Mouse (Mus musculus): ENCODE data around the gene Sppl2b.

Gene Sppl2b

DNA sequence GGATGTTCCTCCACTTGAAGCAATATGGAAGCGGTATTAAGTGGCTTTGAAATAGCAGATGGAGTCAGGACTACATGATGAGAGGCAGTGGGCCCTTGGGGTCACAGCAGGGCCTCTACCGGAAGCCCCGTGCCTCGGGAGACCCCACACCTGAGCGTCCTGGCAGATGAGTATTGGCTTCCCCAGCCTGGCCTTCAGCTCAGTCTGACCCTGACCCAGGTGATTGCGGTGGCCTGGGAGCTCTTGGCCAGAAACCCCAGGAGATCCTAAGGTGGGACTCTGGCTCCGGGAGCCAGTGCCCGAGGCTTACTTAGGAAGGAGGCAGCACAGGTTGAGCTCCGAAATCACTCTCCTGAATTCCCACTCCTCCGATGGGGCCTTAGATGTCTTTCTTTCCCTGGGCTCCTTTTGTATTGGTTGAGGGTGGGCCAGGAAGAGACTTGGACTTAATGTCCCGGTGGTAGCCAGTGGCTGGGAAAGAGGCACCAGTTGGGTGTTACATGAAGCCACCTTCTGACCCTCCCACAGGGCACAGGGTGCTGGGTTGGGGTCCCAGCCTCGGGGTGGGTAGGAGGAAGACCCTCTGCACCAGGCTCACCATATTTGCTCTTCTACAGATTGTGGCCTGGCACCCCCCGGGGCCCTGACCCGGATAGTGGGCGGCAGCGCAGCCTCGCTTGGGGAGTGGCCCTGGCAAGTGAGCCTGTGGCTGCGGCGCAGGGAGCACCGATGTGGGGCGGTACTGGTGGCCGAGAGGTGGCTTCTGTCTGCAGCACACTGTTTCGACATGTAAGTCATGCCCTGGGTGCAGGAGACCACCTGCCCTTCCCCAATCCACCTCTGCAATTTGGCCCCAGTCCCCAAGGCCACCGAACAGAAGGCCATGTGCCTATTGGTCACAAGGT, 41.8 kb downstream of the Sppl2b start:
- DNase-seq (ENCODE audit: low read depth, low spot score), result no peak

DNA sequence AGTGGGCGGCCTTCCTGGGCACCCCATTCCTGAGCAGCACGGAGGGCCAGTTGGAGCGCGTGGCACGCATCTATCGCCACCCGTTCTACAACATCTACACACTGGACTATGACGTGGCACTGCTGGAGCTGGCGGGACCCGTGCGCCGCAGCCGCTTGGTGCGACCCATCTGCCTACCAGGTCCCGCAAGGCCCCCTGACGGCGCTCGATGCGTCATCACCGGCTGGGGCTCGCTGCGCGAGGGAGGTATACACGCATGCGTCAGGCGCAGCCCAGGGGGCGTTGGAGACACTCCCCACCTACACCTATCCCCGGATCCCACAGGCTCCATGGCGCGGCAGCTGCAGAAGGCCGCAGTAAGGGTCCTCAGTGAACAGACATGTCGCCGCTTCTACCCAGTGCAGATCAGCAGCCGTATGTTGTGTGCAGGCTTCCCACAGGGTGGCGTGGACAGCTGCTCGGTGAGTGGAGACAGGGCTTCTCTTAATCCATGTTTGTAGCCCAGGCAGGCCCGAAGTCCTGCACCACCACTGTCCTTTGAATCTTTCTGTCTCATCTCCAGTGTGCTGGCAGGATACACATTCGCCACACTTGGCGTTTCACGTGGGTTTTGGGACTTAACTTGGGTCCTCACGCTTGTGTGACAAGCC, 42.9 kb downstream of the Sppl2b start:
- peak; percentile 69 for DNase-seq (ENCODE audit: low read depth, low spot score)

DNA sequence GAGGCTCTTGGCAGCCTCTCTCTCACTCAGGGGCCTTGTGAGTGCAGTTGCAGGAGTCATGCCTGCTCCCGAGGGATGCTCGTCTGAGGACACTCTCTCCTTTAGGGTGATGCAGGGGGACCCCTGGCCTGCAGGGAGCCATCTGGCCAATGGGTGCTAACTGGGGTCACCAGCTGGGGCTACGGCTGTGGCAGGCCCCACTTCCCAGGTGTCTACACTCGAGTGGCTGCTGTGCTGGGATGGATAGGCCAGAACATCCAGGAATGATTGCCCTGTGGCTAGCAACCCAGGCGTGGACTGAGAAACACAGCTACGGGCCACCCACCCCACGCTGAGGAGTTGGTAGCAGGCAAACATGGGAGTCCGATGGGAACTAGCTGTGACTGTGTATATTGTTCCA, 44.0 kb downstream of the Sppl2b start:
- no peak for DNase-seq (ENCODE audit: low read depth, low spot score)

DNA sequence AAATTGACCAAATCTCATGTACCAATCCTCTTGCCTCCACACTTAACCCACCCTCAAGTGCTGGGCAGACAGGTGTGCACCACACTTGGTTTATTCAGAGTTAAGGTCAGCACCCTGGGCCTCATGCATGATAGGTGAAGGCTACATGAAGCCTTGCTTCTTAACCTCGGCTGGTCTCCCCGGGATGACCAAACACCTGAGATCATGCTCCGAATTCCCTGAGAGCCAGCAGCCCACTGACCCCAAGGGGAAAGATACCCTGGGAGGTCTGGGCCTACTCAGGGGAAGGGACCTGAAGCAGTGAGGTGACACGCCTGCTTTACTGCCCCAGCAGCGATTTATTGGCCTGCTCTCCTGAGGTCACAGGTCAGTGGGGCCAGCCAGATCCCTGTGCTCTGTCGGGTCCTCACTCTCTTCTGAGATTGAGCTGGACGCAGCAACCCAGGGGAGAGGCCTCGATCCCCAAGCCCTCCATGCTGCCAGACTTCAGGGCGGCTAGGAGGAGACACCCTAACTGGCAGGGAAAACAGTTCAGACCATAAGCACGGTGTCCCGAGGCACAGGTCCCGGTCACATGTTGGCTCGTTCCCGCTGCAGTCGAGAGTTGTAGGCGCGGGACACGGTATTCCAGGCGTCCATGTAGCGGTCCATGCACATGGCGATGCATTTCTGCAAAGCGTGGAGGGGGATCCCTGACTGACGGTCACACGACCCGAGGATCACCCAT, 44.7 kb downstream of the Sppl2b start:
- no peak for DNase-seq (ENCODE audit: low read depth, low spot score)

DNA sequence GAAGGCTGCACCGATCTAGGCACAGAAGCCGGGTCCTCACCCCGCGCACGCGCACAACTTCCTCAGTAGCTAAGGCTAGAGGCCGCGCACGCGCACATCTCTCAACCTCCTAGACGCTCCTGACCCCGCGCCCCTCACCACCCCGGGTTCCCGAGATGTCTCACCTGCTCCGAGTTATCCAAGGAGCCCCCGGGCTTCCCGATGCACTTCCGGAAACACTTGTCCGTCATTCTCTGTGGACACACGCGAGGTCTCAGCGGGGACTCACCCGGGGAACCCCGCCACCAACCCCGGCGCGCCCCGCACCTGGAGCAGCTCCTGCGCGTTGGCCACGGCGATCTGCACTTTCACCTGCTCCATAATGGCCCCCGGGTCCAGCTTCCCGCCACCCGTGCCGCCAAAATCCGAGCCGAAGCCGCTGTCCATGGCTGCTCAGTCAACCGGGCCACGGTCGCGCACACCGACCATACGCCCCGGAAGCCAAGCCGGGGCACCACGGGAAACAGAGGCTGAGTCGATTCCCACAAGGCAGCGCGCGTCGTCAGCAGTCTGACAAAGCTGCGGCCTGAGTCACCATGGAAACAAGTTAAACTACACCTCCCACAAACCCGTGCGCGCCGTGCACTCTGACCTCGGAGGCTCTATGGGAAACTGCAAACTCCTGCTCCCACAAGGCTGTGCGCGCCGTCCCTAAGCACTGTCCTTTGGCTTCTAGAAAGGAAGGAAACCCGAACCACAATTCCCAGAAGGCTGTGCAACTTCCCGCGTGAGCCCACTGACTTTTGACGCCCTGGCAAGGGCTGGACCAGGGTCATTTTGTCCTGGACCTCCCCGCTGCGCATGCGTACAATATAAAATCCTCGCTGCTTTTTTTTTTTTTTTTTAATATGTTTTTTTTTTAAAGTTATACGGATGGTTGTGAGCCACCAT, 45.5 kb downstream of the Sppl2b start, which contains the start of gene Timm13:
Timm13 (minus strand) TSS at position 652 of the 930 bp plus-strand sequence.
- DNase-seq (ENCODE audit: low read depth, low spot score), result peak; percentile 100

DNA sequence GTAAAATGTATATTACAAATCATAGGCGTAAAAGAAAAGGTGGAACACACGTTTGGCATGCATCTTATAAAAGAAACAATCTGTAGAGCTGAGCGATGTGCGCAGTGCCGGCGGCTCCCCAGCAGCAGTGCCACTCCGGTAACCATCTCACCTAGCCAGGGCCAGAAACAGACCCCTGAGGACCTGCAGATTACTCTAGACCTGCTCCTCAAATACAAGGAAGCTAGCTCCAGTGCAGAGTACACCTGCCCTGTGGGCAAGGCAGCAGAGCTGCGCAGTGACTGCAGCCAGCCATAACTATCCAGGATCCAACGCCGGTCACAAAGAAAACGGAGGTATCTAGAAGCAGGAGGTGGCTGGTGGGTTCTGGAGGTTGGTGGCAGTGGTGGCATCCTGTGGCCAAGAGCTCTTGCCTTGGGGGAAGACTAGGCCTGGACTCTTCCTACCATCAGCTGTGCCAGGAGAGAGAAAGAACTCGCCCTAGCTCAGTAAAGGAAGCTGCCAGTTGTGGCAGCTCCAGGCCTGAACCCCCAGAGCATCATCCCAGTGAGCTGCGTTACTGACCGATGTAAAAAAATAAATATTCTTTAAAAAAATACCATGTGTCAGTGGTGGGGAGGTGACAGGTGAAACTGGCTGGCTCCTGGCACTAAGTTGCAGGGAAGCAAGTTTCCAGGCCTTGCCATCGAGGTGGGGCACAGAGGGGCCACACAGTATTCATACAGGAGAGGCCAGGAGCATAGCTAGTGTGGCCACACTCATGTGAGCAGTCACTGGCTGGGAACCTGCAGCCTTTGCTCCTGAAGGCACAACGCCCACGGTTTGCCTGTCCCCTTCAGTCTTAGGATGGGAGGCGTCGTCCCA, 46.6 kb downstream of the Sppl2b start:
- DNase-seq (ENCODE audit: low read depth, low spot score), result no peak

DNA sequence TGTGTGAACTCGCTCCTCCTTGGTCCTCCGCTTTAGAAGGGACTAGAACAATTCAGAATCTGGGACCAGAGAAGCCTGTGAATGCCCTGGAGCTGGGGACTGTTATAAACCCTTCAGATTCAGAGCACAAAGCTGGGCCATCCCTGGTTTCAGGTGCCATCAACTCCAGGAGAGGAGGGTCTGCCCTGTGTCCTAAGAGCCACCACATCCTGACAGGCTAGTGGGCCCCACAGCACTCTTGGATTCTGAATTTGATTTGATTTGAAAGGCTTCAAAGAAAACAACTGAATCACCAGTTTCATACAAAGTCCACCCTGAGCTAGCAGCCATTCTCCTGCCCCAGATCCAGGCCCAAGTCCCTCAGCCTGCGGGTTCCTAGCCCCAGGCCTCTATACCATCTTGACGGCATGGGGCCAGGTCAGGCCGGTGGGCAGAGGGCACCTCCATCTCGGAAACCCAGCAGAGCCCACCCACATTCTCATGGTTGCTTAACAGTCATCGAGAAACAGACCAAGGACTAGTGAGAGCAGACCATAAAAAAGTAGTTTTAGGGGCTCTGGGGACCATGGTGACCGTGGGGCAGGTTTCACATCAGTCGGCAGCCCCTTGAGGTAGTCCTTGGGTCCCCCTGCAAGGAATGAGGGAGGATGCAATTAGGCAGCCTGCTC, 47.3 kb downstream of the Sppl2b start:
- DNase-seq (ENCODE audit: low read depth, low spot score), result no peak

DNA sequence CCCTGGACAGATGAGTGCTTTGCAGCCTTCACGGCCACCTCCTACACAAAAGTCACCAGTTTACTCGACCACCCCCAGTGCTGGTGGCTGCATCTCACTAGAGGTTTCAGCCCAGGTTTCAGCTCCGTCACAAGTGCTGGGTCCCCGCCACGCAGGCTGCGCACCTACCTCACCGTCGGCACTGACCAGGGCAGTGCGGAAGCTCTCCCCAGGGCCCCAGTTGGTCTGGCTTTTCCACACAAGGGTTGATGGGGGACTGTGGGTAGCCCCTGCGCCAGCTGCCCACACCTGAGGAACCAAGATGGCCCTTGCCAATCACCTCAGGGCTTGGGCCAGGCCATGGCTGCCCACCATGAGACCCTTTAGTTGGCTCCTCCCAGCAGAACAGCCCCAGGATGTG, 48.2 kb downstream of the Sppl2b start:
- DNase-seq (ENCODE audit: low read depth, low spot score), result no peak

DNA sequence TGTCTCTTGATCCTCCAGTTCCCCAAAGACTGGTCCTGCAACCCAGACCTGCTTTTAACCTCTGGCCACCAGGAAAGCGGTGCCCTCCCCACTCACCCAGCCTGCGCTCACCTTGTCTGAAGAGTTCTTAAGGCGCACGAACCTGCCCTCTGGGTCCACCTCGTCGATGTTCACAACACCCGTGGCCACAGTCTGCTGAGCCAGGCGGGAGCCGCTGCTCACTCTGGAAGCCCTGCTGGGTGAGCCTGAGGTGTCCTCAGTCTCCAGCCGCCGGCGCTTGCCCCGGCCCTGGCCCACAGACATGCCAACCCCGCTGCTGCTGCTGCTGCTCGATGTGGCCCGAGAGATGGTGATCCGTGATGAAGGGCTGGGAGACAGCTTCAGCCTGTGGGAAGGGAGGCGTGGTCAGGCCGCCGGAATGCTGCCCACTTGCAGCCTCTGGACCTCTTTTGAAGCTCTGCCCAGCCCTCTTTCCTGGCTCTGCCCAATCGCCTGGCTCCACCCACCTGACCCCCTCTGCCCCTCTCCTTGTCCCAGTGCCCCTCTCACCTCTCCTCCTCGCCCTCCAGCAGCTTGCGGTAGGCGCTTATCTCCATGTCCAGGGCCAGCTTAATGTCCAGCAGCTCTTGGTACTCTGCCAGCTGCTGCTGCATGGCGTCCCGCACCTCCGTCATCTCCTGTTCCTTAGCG, 49.1 kb downstream of the Sppl2b start:
- no peak for DNase-seq (ENCODE audit: low read depth, low spot score)

DNA sequence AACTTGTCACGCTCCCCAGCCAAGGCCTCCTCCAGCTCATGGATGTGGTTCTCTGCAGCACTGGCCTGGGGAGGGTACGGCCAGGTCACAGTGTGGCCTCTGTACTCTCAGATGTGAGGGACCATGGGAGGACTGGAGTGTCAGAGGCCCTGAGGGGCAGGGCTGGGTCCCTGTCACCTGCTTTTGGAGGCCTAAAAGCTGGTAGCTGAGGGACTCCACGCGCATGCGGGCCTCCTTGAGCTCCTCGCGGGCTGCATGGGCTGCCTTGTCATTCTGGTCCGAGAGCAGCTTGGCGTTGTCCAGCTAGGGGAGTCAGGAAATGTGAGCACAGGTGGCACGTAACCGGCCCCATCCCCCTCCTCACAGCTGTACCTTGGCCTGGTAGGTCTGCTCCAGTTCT, 49.6 kb downstream of the Sppl2b start:
- no peak for DNase-seq (ENCODE audit: low read depth, low spot score)

DNA sequence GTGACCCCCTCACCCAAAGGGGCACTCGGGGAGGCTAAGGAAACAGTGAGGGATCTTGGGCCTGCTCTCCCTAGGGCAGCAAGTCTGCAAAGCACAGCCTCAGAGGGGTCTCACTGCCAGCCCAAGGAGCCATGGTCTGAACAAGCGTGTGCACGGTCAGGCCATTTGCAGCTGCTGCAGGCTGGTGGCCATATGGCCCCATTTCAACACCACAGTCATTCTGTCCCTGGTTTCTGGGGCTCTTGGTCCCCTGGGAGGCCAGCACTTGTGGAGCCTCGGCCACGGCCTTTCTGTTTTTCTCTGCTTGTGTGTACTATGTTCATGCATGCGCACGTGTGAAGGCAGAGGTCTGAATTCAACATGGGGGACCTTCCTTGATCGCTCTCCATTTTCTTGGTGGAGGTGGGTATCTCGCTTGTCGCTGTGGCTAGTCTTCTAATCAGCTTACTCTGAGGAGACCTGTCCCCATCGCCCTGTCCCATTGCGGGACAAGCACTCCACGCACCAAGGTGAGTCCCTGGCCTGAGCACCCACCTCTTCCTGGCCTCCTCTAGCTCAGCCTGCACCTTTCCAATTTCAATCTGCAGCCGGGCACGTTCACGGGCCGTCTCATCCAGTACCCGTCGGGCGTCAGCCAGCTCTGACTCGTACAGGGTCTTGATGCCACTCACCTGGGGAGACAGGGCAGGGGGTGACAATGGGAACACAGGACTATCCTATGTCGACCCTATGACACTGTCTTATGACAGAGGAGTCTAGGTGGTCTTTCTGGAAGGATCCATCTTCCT, 54.5 kb downstream of the Sppl2b start:
- DNase-seq (ENCODE audit: low read depth, low spot score), result no peak

DNA sequence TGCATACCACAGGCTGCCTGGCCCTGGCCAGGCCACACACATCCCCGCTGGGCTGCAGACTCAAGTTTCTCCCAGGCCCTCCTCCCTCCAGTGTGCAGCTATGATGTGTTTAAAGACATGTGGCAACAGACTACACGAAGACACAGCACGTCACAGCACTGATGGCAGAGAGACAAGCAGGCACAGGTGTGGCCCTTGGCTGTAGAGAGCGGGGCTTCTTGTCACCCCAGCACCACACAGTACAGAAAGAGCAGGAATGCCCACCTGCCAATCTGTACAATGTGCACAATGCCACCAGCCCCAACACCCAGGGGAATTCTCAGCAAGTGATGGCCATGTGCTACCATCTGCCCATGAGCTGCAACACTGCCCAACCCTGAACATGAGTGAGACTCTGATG, 56.3 kb downstream of the Sppl2b start:
- no peak for DNase-seq (ENCODE audit: low read depth, low spot score)

DNA sequence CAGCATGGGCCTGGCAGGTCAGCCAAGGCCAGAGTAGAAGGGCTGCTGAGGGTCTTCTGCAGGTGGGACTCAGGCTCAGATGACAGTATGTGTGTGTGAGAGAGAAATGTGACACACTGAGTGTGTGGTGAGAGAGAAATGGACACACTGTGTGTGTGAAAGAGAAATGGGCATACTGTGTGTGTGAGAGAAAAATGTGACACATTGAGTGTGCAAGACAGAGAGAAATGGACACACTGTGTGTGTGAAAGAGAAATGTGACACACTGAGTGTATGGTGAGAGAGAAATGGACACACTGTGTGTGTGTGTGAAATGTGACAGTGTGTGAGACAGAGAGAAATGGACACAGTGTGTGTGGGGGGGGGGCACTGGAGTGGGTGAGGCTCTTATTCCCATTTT, 56.8 kb downstream of the Sppl2b start:
- no peak for DNase-seq (ENCODE audit: low read depth, low spot score)

DNA sequence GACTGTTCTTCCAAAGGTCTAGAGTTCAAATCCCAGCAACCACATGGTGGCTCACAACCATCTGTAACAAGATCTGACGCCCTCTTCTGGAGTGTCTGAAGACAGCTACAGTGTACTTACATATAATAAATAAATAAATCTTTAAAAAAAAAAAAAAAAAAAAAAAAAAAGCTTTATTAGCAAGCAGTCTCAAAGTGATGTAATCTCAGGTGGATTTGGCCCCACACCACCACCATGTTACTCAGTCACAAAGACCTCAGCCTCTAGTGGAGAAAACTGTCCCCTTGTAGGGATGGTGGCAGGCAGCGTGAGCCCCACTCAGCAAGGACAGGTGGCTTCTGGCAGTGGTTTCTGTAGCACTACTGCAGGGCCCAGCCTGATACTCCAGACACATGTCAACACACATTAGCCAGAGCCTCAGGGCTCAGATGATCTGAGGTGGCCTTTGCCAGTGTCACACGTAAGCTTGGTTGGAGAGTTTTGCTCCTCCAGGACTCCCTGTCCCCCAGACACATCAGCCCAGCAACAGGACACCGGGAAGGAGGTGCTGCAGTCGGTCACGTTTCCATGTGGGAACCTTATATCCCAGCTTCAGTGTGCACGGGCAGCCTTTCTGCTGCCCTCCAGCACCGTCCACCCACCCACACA, 58.4 kb downstream of the Sppl2b start:
- DNase-seq (ENCODE audit: low read depth, low spot score), result no peak

DNA sequence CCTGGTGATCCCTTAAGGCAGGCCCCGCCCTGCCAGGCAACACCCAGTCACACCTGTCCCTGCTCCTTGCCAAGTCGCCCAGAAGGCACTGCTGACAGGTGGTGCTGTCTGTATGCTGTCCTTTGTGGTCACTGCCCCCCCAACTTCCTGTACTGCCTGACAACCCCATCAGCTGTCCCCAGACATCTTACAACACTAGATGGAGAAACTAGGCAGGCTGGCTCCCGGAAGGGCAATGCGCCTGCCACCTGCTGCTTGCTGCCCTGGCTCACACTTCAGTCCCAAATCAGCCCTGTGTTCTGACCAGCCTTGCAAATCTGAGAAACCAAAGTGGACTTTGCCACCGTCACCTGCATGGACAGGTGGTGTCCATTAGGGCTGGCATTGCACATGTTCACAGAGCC, 59.2 kb downstream of the Sppl2b start:
- no peak for DNase-seq (ENCODE audit: low read depth, low spot score)

DNA sequence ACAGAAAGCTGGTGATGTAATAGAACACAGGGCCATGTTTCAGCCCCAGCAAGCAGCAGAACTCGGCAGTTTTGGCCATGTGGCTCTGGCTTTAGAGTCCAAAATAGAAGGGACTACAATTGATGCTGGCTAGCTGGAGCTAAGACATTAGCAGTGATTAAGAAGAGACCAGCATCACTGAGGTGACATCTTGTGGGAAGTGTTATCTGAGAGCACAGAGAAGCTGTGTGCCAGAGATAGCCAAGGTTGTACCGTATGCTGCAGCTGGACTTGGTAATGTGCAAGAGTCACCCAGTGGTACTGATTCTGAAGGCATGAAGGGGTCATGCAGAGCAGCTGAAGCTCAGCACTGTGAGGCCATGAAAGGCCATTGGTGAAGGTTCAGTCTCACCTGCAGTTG, 60.2 kb downstream of the Sppl2b start:
- DNase-seq (ENCODE audit: low read depth, low spot score), result no peak

DNA sequence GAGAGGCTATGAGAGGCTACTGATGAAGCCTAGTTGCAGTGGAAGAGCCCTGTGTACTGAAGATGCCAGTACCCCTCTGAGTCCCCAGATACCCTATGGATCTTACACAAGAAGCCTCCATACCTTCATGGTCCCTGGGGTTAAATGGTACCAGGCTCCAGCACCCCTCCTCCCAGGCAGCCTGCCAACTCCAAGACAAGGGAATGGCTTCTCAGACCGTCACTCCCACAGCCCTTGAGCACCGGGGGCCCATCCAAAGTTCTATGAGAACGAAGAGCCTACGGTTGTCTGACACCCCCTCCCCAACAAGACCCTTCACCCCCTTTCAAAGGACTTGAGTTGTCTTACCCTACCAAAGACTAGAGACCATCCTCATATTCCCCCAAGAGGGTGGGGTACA, 60.7 kb downstream of the Sppl2b start:
- DNase-seq (ENCODE audit: low read depth, low spot score), result no peak

DNA sequence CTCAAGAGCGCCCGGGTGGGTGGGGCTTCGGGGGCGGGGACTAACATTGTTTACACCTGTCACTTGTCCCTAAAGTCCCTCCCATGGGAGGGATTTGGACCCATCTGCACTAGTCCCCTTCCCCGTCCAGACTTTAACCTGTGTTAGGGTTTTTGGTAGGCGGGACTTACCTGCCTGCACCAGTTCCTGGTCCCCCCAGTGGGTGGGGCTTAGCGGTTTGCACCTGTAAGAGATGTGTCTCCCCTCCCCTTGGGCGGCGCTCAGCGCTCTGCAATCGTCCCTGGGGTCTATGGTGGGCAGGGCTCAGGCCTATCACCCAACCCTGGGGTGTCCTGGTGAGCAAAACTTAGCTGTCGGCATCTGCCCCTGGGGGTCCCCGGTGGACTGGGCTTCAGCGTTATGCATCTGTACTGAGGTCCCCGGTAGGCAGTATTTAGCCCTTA, 62.3 kb downstream of the Sppl2b start:
- peak; percentile 92 for DNase-seq (ENCODE audit: low read depth, low spot score)
